Mouse (Mus musculus) urinary bladder, postnatal 25 days (tissue): ENCODE measurements around the gene Ubtd2.

Source experiments
- DNase-seq: peaks from one replicate; pipeline ENCODE4 v3.0.0; 2022; ENCODE audit warnings: low spot score

The Ubtd2 gene

GRCm38 (mm10) chr11:32565088-32565487 lies 109.9 kb downstream of the Ubtd2 start:
- DNase-seq: no peak

GRCm38 (mm10) chr11:32566184-32566583 lies 111.0 kb downstream of the Ubtd2 start:
- DNase-seq: no peak
